Mouse (Mus musculus) adipocyte (in vitro differentiated cells): Measurements from ENCODE around the gene Mpeg1.

Experiments
- DNase-seq: peaks from one replicate; pipeline ENCODE4 v3.0.0-alpha.2; 2016; ENCODE audit warnings: low spot score

Mpeg1 gene

GRCm38 (mm10) chr19:12493453-12494186 is 33.0 kb downstream of the Mpeg1 start:
- no peak for DNase-seq

GRCm38 (mm10) chr19:12494187-12494458 is 33.5 kb downstream of the Mpeg1 start:
- no peak for DNase-seq

GRCm38 (mm10) chr19:12494972-12495535 is 34.5 kb downstream of the Mpeg1 start:
- no peak for DNase-seq

DNA sequence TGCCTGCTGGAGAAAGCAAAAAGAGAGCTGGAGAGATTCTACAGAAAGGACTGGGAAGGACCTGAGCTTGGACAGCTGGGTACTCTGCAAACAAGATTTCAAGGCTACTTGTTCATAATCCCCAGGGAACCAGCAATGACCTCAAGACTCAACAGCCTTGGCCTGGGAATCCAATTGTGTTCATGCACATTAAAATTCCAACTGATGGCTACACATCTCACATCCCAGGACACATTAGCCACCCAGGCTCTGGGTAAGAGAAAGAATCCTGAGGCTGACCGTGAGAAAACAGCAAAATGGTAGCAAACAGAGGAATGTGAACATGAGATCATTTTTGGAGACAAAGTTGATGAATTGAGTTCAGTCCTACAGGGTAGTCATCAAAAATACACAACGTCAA is 35.7 kb downstream of the Mpeg1 start:
- no peak for DNase-seq

DNA sequence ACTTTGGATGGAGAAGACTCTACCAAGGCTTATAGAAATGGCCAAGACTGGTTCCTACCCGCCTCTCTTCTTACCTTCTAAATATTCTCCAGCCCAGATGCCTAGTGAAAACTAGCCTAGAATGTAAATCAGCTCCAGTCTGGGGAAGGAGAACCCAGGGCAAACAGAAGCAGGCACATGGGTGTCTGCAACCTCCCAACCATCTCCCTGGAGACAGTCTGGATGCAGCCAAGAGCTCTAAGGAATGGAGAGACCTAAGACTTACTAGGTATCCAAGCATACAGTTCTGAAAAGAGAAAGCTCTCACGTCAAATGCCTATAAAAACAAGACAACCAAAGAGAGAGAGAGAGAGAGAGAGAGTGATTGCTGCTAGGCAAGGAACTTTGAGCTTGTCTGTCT is 37.3 kb downstream of the Mpeg1 start:
- DNase-seq = no peak

DNA sequence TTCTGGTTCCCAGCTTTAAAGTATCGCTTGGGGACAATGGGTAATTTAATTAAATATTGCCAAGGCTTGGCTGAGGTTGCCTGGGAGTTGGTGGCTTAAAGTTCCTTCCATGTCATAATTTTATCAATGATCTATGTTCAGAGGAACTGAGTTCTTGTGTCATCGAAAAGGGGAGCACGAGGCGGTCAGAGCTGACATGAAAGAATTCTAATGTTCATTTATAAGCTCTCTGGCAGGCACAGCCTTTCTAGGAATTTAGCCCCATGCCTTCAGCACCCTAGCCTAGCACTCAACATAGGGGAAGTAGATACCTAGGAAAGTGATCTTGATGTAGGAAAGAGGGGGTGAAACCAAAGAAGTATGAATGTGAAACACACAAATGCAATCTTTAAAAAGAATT is 37.7 kb downstream of the Mpeg1 start:
- no peak for DNase-seq

GRCm38 (mm10) chr19:12498941-12499340 is 38.4 kb downstream of the Mpeg1 start:
- DNase-seq = no peak

GRCm38 (mm10) chr19:12499485-12499884 is 38.9 kb downstream of the Mpeg1 start:
- DNase-seq = no peak

DNA sequence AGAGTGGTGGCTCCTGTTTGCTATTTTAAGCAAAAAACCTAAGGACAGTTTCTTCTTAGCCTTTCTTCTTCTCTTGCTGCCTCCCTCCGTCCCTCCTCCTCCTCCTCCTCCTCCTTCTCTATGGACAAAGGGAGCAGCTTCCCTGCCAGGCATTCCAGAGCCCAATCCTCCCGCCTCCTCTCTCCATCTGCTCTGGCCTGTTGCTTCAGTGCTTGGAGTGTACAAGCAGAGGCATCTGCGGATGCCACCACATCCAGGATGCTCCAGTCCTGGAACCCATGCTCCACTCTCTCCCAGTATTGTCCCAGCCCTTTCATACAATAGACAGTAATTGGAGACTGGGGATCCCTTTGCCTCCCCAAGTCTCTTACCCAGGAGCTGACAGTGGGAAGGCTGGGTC is 39.5 kb downstream of the Mpeg1 start:
- peak; percentile 68 for DNase-seq

- DNase-seq = no peak
These were observed 40.3 kb downstream of the Mpeg1 start for GRCm38 (mm10) chr19:12500881-12501311.

DNA sequence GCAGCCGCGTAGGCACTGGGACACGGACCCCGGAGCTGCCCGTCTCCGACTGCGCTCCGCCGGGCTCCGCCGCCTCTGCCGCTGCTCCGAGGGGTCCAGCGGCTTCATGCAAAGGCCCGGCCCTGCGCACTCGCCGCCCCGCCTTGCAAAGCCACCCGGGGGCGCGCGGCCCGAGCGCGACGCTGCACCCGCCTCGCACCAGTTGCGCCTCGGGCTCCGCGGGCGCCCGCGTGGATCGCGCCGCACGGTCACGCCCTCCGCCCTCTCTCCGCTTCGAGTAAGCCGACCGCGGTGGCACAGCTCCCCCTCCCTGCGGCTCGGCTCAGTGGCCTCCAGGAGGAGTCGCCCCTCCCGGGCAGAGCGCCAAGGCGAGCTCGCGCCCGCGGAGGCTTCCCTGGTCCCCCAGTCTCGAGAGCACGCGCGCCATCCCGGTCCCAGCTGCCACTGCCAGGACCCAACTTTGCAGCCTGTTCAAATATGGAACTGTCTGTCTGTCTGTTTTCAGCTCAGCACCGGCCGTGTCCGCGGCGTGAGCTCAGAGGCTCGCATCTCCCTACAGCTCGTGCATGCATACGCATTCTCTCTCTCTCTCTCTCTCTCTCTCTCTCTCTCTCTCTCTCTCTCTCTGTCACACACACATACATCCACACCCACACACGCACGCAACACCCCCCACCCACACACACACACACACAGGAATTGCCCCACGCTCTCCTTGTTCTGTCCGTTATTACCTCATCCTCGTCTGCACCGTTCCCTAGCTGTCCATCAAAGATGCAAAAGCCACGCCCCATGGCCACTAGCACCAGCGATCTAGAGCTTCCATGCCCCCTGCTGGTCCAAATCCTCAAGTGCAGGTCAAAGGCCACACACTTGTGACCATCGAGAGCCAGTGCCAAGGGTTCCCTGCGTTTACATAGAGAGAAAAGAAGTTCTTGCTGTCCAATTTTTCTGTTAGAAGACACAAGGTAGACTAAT is 41.1 kb downstream of the Mpeg1 start, which contains the start of gene Dtx4:
TSS of gene Dtx4 (minus strand) at position 85 of the 978 bp plus-strand sequence.
- peak; percentile 98 for DNase-seq

- no peak for DNase-seq
These were observed 42.2 kb downstream of the Mpeg1 start for GRCm38 (mm10) chr19:12502756-12503155.

DNA sequence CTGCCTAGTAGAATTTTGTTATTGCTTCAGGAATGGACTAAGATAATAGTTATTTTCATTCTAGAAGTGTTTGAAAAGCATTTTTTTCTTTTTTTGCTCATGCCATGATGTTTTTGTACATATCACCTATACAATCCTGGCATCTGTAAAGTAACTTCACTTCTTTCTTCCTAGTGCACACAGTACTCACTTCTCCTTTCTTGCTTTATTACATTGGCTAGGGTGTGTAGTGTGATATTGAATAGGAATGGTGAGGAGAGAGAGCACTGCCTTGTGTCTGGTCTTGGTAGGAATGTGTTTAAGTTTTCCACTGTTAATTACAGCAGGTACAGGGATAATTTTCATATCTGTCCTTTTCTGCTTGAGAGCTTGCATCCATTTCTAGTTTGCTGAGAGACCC is 54.0 kb downstream of the Mpeg1 start:
- no peak for DNase-seq
